Comparison of ENCODE assay signal across 9 mouse cellular contexts in genomic region chr4:155473319-155473718, GRCm38 (mm10). TPM values are rescaled to one million over a fixed set of nuclear protein-coding genes. Genes with fewer than 3 reads are reported as not detected.
A peak's percentile ranks its signal among the peaks of the same experiment; 100 is the strongest.
DNase-seq lines count a peak whose midpoint lies in the region; ATAC-seq and TF ChIP-seq lines count a peak whose summit lies in the region.
"Had no signal": no experiment of that assay in that cellular context is flagged by ENCODE, and none has a peak within 500 bp of the region (broad histone marks: within the 10 kb centered on the region; RNA-seq: fewer than 3 reads in every experiment).

No protein-coding gene starts in this region.

- no peak overlapping the region for H3K4me3 ChIP-seq in layer of hippocampus, adult 2 months
- H3K4me3 ChIP-seq in gastrocnemius, adult 2 months: peak overlapping the region; percentile 26; the same call in 1 of the 2 replicates
- no peak overlapping the region for H3K4me3 ChIP-seq in limb, embryonic 15.5 days
- H3K4me3 ChIP-seq in forebrain, embryonic 15.5 days: no peak overlapping the region
- no peak overlapping the region for H3K4me3 ChIP-seq in midbrain, embryonic 14.5 days (replicated peaks; ENCODE audit: low read depth, low read length)
- H3K4me3 ChIP-seq: embryonic facial prominence, embryonic 12.5 days had no signal

- WGBS in limb, embryonic 15.5 days: 50% methylated on average over 5 of the region's 5 CpGs
- 52% methylated on average over 5 of the region's 5 CpGs for WGBS in forebrain, embryonic 15.5 days
- WGBS in midbrain, embryonic 14.5 days: 62% methylated on average over 5 of the region's 5 CpGs

- no peak overlapping the region for H3K9ac ChIP-seq in limb, embryonic 15.5 days
- no peak overlapping the region for H3K9ac ChIP-seq in forebrain, embryonic 15.5 days (replicated peaks)
- no peak overlapping the region for H3K9ac ChIP-seq in midbrain, embryonic 14.5 days (replicated peaks; ENCODE audit: low read length)
- H3K9ac ChIP-seq: embryonic facial prominence, embryonic 12.5 days had no signal

- no peak for TF ChIP-seq CTCF in layer of hippocampus, adult 2 months (conservative IDR thresholded peaks at IDR 0.05)
- TF ChIP-seq CTCF in gastrocnemius, adult 2 months (IDR thresholded peaks at IDR 0.05): no peak

- H3K27ac ChIP-seq in layer of hippocampus, adult 2 months: peak overlapping the region; percentile 20; the same call in 1 of the 2 replicates
- H3K27ac ChIP-seq in gastrocnemius, adult 2 months: peak overlapping the region; percentile 98
- H3K27ac ChIP-seq in limb, embryonic 15.5 days: no peak overlapping the region
- H3K27ac ChIP-seq in forebrain, embryonic 15.5 days (replicated peaks): no peak overlapping the region
- no peak overlapping the region for H3K27ac ChIP-seq in midbrain, embryonic 14.5 days (replicated peaks; ENCODE audit: low read depth, low read length)
- H3K27ac ChIP-seq: embryonic facial prominence, embryonic 12.5 days had no signal

- ATAC-seq in limb, embryonic 15.5 days (ENCODE audit: insufficient number of reproducible peaks, low FRiP score, low TSS enrichment, low read depth): peak; percentile 38; the same call in 1 of the 2 replicates
- no peak for ATAC-seq in forebrain, embryonic 15.5 days (replicated peaks)
- no peak for ATAC-seq in midbrain, embryonic 14.5 days (ENCODE audit: low FRiP score, low TSS enrichment)

- H3K9me3 ChIP-seq in limb, embryonic 15.5 days: no peaks in the 10 kb centered on the region
- H3K9me3 ChIP-seq in forebrain, embryonic 15.5 days: no peaks in the 10 kb centered on the region
- H3K9me3 ChIP-seq in midbrain, embryonic 14.5 days (ENCODE audit: control insufficient read depth, low read length): no peaks in the 10 kb centered on the region
- H3K9me3 ChIP-seq: embryonic facial prominence, embryonic 12.5 days had no signal

- peaks cover 9% of the 10 kb centered on the region for H3K4me1 ChIP-seq in limb, embryonic 15.5 days
- H3K4me1 ChIP-seq in forebrain, embryonic 15.5 days: peaks cover 13% of the 10 kb centered on the region
- no peaks in the 10 kb centered on the region for H3K4me1 ChIP-seq in midbrain, embryonic 14.5 days (ENCODE audit: control insufficient read depth, insufficient read depth, low read length)

- H3K36me3 ChIP-seq in limb, embryonic 15.5 days: no peaks in the 10 kb centered on the region
- no peaks in the 10 kb centered on the region for H3K36me3 ChIP-seq in forebrain, embryonic 15.5 days
- no peaks in the 10 kb centered on the region for H3K36me3 ChIP-seq in midbrain, embryonic 14.5 days (ENCODE audit: control insufficient read depth, insufficient read depth, low read length)
- H3K36me3 ChIP-seq: embryonic facial prominence, embryonic 12.5 days had no signal

- no peak overlapping the region for H3K4me2 ChIP-seq in limb, embryonic 15.5 days
- H3K4me2 ChIP-seq in forebrain, embryonic 15.5 days (replicated peaks): no peak overlapping the region
- no peak overlapping the region for H3K4me2 ChIP-seq in midbrain, embryonic 14.5 days (ENCODE audit: low read length)
- H3K4me2 ChIP-seq: embryonic facial prominence, embryonic 12.5 days had no signal

- DNase-seq in layer of hippocampus, adult 2 months (ENCODE audit: low spot score in 2 of 2): no peak
- no peak for DNase-seq in layer of hippocampus, adult 9-11 months
- DNase-seq in adrenal gland, adult 18-20 months (ENCODE audit: low spot score in 2 of 2): peak; percentile 64 to 70
- peak; percentile 87 for DNase-seq in gastrocnemius, adult 2 months
- DNase-seq in lung, adult 18-20 months: no peak
- no peak for DNase-seq in midbrain, embryonic 14.5 days

- peaks cover 9% of the 10 kb centered on the region for H3K27me3 ChIP-seq in limb, embryonic 15.5 days
- no peaks in the 10 kb centered on the region for H3K27me3 ChIP-seq in forebrain, embryonic 15.5 days
- no peaks in the 10 kb centered on the region for H3K27me3 ChIP-seq in midbrain, embryonic 14.5 days (ENCODE audit: control insufficient read depth, insufficient read depth, low read length)

- intact Hi-C loops in gastrocnemius, adult 2 months (cut with DNase I): no loop called here

RNA-seq across cellular contexts. Expression of gene Tmem52, which starts 4.4 kb away (rescaled TPM):
- total RNA-seq in layer of hippocampus, adult 2 months (2021): 1 to 10 TPM; 5.0 to 6.7 TPM
- total RNA-seq in adrenal gland, adult 18-20 months (2021): 1 to 10 TPM; 5.9 to 7.5 TPM
- 100 to 1,000 TPM; 215 to 248 TPM for total RNA-seq in gastrocnemius, adult 2 months (2021)
- polyA plus RNA-seq in limb, embryonic 15.5 days (2015; fragmentation: Nextera tagmentation; extraction: Ambion mirVana): 0.79 and 1.1 TPM in 2 replicates
- 0.19 TPM in 1 of 2 replicates, not detected in the other for polyA plus RNA-seq in forebrain, embryonic 15.5 days (2015; fragmentation: Nextera tagmentation; extraction: Ambion mirVana)
- polyA plus RNA-seq in midbrain, embryonic 14.5 days (2014; fragmentation: Nextera tagmentation; extraction: Ambion mirVana): 0.57 TPM in 1 of 2 replicates, not detected in the other
- polyA plus RNA-seq: embryonic facial prominence, embryonic 12.5 days had no signal

RNA-seq across cellular contexts. Expression of gene Gnb1, which starts 17.8 kb away (rescaled TPM):
- 100 to 1,000 TPM; 718 to 729 TPM for total RNA-seq in layer of hippocampus, adult 2 months (2021)
- 100 to 1,000 TPM; 436 to 441 TPM for total RNA-seq in adrenal gland, adult 18-20 months (2021)
- total RNA-seq in gastrocnemius, adult 2 months (2021): 10 to 100 TPM; 48.8 to 75.8 TPM
- 391 and 399 TPM in 2 replicates for polyA plus RNA-seq in limb, embryonic 15.5 days (2015; fragmentation: Nextera tagmentation; extraction: Ambion mirVana)
- 1,112 and 1,114 TPM in 2 replicates for polyA plus RNA-seq in forebrain, embryonic 15.5 days (2015; fragmentation: Nextera tagmentation; extraction: Ambion mirVana)
- polyA plus RNA-seq in midbrain, embryonic 14.5 days (2014; fragmentation: Nextera tagmentation; extraction: Ambion mirVana): 1,231 and 1,263 TPM in 2 replicates

Comparison
In these comparisons a context has a peak if more than half of its experiments do, and no peak if none do; other contexts are left out.
1. DNase-seq: peak in adrenal gland, adult 18-20 months (2 of 2) and gastrocnemius, adult 2 months (single experiment); none in layer of hippocampus, adult 2 months (0 of 2), layer of hippocampus, adult 9-11 months (single experiment), lung, adult 18-20 months (0 of 2) and midbrain, embryonic 14.5 days (single experiment).
2. H3K27ac ChIP-seq: peak in layer of hippocampus, adult 2 months (single experiment) and gastrocnemius, adult 2 months (single experiment); none in limb, embryonic 15.5 days (single experiment), forebrain, embryonic 15.5 days (single experiment) and midbrain, embryonic 14.5 days (single experiment).
3. RNA of gene Tmem52, which starts 4.4 kb away (total RNA-seq): 215 to 248 TPM in gastrocnemius, adult 2 months; 5.9 to 7.5 TPM in adrenal gland, adult 18-20 months and 5.0 to 6.7 TPM in layer of hippocampus, adult 2 months; every median in the first group is over 10 times any median in the second.
4. RNA of gene Gnb1, which starts 17.8 kb away (total RNA-seq): 718 to 729 TPM in layer of hippocampus, adult 2 months and 436 to 441 TPM in adrenal gland, adult 18-20 months; 48.8 to 75.8 TPM in gastrocnemius, adult 2 months; every median in the first group is over 4 times any median in the second.